Mouse (Mus musculus) kidney, adult 9 months (tissue): ENCODE data around the gene Gpatch4.

Experiments used
- DNase-seq: peaks from one replicate; pipeline ENCODE4 v3.0.0; 2022

The Gpatch4 gene

GRCm38 (mm10) chr3:88101736-88102135, 58.8 kb downstream of the Gpatch4 start:
- DNase-seq, result no peak

- DNase-seq, result peak; percentile 42
Observed at GRCm38 (mm10) chr3:88102196-88102595, 59.3 kb downstream of the Gpatch4 start.

GRCm38 (mm10) chr3:88102611-88103010, 59.7 kb downstream of the Gpatch4 start:
- peak; percentile 59 for DNase-seq
